Comparison of ENCODE assay signal across 10 mouse cellular contexts in genomic region chr8:13600204-13600603, GRCm38 (mm10). TPM values are rescaled to one million over a fixed set of nuclear protein-coding genes. Genes with fewer than 3 reads are reported as not detected.
A peak's percentile ranks its signal among the peaks of the same experiment; 100 is the strongest.
DNase-seq lines count a peak whose midpoint lies in the region; ATAC-seq lines count a peak whose summit lies in the region.
"Had no signal": no experiment of that assay in that cellular context is flagged by ENCODE, and none has a peak within 500 bp of the region (broad histone marks: within the 10 kb centered on the region; RNA-seq: fewer than 3 reads in every experiment).

No protein-coding gene starts in this region.

- H3K4me1 ChIP-seq in heart, embryonic 10.5 days = peaks cover 20% of the 10 kb centered on the region
- H3K4me1 ChIP-seq in liver, embryonic 13.5 days (replicated peaks) = peaks cover 20% of the 10 kb centered on the region

- 66% methylated on average over 7 of the region's 7 CpGs for WGBS in heart, embryonic 10.5 days
- WGBS in liver, embryonic 13.5 days (ENCODE audit: insufficient replicate concordance) = 11% methylated on average over 7 of the region's 7 CpGs

- H3K27me3 ChIP-seq in heart, embryonic 10.5 days (ENCODE audit: insufficient read depth, poor library complexity, severe bottlenecking) = no peaks in the 10 kb centered on the region
- H3K27me3 ChIP-seq in liver, embryonic 13.5 days = no peaks in the 10 kb centered on the region
- H3K27me3 ChIP-seq: neural tube, embryonic 13.5 days had no signal

- no peak overlapping the region for H3K4me3 ChIP-seq in heart, embryonic 10.5 days
- H3K4me3 ChIP-seq in liver, embryonic 13.5 days (replicated peaks) = no peak overlapping the region
- H3K4me3 ChIP-seq: neural tube, embryonic 13.5 days had no signal

- peaks cover 53% of the 10 kb centered on the region for H3K36me3 ChIP-seq in heart, embryonic 10.5 days
- peaks cover 23% of the 10 kb centered on the region for H3K36me3 ChIP-seq in liver, embryonic 13.5 days

- peak overlapping the region; percentile 17; the same call in 1 of the 2 replicates for H3K4me2 ChIP-seq in liver, embryonic 13.5 days
- H3K4me2 ChIP-seq: neural tube, embryonic 13.5 days had no signal

- peak overlapping the region; percentile 56; the same call in 1 of the 2 replicates for H3K27ac ChIP-seq in heart, embryonic 10.5 days
- H3K27ac ChIP-seq in liver, embryonic 13.5 days = peak overlapping the region; percentile 16; the same call in 1 of the 2 replicates
- H3K27ac ChIP-seq: neural tube, embryonic 13.5 days had no signal

- DNase-seq in adrenal gland, adult (ENCODE audit: inconsistent age in 2 of 2, low spot score in 1 of 2) = peak; percentile 40 to 65
- DNase-seq in adrenal gland, postnatal 4 days (ENCODE audit: low spot score in 2 of 2) = no peak
- no peak for DNase-seq in heart, embryonic 10.5 days (ENCODE audit: low spot score)
- peak; percentile 6 for DNase-seq in liver, embryonic 13.5 days
- DNase-seq in spleen, adult 12 weeks (ENCODE audit: low spot score) = peak; percentile 53
- no peak for DNase-seq in frontal cortex, adult 2 months (ENCODE audit: extremely low spot score in 1 of 2, low spot score in 1 of 2)
- no peak for DNase-seq in Muller cell, postnatal 12 days (ENCODE audit: inconsistent ontology term)
- no peak for DNase-seq in MN1 (ENCODE audit: low spot score)

- no peaks in the 10 kb centered on the region for H3K9me3 ChIP-seq in heart, embryonic 10.5 days
- no peaks in the 10 kb centered on the region for H3K9me3 ChIP-seq in liver, embryonic 13.5 days (replicated peaks)
- H3K9me3 ChIP-seq: neural tube, embryonic 13.5 days had no signal

- peak; percentile 64 for ATAC-seq in liver, embryonic 13.5 days (ENCODE audit: low read depth)

- no peak overlapping the region for H3K9ac ChIP-seq in liver, embryonic 13.5 days
- H3K9ac ChIP-seq: neural tube, embryonic 13.5 days had no signal

RNA-seq across cellular contexts. Expression of gene 1700029H14Rik, which starts 37.9 kb away (rescaled TPM):
- under 1 TPM; 0.22 to 0.37 TPM for total RNA-seq in adrenal gland, postnatal 4 days (2021)
- polyA plus RNA-seq in heart, embryonic 10.5 days (2016; fragmentation: Nextera tagmentation; extraction: Ambion mirVana) = not detected in 2 replicates
- not detected in 2 replicates for polyA plus RNA-seq in liver, embryonic 13.5 days (2015; fragmentation: Nextera tagmentation; extraction: Ambion mirVana)
- 0.14 TPM in 1 of 2 replicates, not detected in the other for polyA plus RNA-seq in frontal cortex, adult 2 months (2012; rRNA removed)
- polyA plus RNA-seq: embryonic facial prominence, embryonic 14.5 days; neural tube, embryonic 13.5 days had no signal

Comparison
In these comparisons a context has a peak if more than half of its experiments do, and no peak if none do; other contexts are left out.
1. DNase-seq: peak in adrenal gland, adult (2 of 2), liver, embryonic 13.5 days (single experiment) and spleen, adult 12 weeks (single experiment); none in adrenal gland, postnatal 4 days (0 of 2), heart, embryonic 10.5 days (single experiment), frontal cortex, adult 2 months (0 of 2), Muller cell, postnatal 12 days (single experiment) and MN1 (single experiment).